Mouse (Mus musculus): ENCODE results near the gene Slc17a7.

Gene Slc17a7

DNA sequence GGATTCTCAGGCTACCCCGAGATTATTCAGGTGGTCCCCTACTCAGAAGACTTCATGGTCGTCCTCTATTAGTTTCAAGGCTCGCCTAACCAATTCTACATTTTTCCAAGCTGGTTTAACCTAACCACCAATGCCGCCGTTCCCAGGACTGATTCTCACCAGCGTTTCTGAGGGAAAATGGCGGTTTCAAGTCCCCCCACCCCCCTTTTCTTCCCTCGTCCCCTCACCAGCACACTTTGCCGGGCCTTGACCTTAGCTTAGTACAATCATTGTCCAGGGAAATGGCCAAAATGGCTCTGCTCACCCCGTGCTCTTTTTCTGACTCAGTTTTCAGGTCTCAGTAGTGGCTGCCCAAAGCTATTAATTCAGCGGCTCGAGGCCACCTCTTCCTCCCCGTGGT lies 11.6 kb downstream of the Slc17a7 start:
- no peak for DNase-seq (ENCODE audit: low read depth, low spot score)

DNA sequence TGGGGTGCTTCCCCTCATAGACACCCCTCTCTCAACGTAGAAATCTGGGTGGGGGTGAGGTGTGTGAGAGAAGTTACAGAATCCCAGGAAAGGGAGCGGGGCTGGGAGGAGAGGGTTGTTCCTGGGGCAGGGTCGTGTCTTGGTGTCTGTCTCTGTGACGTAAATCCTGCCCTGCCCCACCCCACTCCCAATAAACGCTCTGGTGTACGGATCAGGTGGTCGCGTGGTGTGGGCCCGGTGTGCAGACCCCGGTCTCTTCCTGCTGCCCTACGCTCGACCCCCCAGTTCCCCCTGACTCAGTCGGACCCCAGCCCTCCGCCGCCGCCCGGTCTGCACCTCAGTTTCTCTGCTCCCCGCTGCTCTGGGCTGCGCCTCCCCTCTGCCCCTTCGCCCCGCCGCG lies 12.2 kb downstream of the Slc17a7 start:
- no peak for DNase-seq (ENCODE audit: low read depth, low spot score)

DNA sequence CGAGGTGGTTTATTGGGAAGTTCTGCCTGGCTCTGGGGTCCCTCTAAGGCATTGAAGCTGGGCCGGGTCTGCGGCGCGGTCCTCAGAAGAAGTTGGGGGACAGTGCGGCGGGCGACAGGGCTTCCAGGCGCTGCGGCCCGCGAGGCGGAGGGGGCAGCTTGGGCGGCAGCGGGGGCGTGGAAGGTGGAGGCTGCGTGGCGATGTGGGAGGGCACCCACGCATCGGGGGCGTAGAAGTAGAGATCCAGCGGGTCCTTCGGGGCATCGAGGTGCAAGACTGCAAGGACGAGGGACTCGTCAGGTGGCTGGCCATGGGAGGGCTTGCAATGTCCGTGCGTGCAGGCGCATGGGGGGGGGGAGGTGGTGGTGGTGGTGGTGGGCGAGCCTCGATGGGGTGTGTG lies 12.6 kb downstream of the Slc17a7 start:
- DNase-seq (ENCODE audit: low read depth, low spot score): no peak

DNA sequence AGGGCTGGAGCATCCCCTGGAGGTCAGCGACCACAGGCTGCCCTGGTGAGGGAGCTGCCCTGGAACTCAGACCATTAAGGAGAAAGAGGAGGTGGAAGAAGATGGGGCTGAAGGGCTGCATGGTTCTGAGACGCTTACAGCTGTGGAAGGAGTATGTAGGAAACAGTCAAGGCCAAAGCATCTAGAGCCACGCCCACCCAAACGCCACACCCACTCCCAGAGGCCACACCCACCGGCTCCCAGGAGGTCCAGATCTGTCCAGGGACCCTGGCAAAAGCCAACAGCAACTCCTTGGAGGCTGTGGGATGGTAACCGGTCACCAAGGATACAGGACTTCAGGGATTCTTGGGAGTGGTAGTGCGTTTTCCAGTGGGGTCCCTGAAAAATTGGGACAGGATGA lies 14.8 kb downstream of the Slc17a7 start:
- DNase-seq (ENCODE audit: low read depth, low spot score): no peak

DNA sequence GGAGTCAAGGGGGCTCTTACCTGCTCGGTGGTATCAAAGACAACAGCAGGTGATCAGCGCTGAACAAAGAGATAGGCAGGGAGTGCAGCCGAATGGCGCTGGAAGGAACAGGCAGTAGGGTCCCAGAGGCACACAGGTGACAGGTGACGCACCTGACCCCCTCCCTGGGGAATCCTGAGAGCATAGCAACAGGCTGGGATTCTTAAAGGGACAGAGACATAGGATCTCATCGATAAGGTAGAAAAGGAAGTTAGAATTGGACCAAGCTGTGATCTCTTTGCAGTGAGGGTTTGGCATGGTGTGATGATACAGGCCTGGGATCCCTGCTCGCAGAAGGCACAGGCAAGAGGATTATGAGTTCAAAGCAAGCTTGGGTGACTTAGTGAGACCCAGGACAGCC lies 15.7 kb downstream of the Slc17a7 start, which contains the start of gene Gfy:
Gene Gfy (minus strand): TSS at position 101 of the 400 bp plus-strand sequence.
- DNase-seq (ENCODE audit: low read depth, low spot score): no peak

DNA sequence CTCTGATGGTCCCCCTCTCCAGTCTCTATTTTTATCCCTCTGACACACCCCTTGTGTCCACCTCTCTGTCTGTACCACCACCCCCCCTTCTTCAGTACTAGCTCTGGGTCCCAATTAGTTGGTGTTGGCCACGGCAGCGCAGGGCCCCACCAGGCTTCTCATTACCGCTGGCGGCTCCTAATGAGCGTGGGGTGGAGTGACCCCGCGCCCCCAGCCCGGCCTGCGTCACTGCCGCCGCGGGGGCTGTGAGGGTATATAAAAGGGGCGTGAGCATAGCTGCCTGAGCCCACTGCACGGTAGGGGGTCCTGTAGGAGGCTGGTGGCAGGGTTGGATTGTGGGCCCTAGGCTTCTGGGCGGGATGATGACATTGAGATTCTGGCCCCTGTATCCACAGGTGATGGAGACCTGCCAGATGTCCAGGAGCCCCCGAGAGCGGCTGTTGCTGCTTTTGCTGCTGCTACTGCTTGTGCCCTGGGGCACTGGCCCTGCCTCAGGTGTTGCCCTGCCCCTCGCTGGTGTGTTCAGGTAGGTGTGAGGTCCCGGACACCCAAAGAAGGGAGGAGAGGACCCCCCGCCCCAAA lies 17.2 kb downstream of the Slc17a7 start, which contains the start of gene Pth2:
Gene Pth2 (plus strand): TSS at position 100 of the 582 bp plus-strand sequence.
- DNase-seq (ENCODE audit: low read depth, low spot score): no peak

DNA sequence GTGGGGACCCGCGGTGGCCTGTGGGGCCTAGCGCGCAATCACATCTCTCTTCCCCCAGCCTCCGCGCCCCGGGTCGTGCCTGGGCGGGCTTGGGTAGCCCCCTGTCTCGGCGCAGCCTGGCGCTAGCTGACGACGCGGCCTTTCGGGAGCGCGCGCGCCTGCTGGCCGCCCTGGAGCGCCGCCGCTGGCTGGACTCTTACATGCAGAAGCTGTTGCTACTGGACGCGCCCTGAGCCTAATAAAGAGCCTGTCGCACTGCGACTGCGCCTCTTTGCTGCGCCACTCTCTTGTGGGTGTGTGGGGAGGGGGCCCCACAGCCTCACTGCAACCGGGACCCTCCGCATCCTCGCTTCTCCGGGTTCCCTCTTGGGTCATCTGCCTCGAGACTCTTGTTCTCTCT lies 17.8 kb downstream of the Slc17a7 start:
- DNase-seq (ENCODE audit: low read depth, low spot score): no peak

DNA sequence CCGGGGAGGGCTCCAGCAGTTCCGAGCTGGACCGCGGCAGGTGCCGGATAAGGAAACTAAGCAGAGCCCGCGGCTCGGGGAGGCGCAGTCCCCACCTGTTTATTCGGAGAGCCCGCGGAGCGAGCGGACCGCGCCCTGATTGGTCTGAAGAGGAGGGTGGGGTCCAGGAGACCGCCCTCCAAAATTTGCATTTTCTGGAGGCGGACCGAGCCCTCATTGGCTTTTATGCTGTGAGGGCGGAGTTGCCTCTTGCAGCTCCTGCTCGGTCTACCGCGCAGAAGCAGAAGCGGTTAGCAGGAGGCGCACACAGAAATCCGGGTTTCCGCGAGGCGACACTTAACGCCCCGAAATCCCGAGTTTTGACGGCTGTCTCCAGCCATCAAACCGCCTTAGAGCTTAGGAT lies 18.5 kb downstream of the Slc17a7 start:
- no peak for DNase-seq (ENCODE audit: low read depth, low spot score)

DNA sequence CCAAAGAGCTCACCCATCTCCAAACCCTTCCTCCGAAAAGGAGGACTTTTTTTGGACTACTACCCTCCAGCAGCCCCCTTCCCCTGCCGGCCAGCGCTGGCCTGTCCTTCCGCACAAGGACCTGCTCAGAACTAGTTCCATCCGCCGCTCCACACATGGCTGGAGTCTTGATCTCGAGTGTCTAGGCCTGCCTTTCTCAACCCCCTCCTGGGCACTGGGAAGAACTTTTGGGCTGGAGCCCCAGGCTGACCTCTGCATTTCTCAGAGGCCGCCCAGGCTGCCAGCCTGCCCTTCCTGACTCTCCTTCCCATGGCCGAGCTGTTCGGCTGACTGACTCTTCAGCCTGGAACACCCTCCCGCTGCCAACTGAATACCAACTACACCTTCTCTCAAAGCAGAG lies 18.9 kb downstream of the Slc17a7 start:
- DNase-seq (ENCODE audit: low read depth, low spot score): no peak

DNA sequence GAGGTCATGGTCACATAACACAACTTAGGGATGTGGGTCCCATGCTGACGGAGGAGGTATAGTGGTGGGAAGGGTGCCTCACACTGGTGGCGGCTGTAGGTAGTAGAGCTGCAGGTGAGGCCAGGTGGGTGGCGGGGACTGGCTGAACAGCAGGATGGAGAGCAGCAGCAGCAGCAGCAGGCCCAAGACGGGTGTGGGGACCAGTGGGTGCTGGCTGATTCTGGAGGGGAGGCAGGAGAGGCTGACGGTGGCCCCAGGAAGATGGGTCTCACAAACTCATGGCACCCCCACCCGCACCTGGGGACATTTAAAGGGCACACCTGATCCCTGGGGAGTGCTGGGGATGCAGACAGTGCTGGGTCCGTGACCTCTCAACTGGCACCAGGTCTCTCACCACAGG lies 19.9 kb downstream of the Slc17a7 start:
- DNase-seq (ENCODE audit: low read depth, low spot score): no peak

DNA sequence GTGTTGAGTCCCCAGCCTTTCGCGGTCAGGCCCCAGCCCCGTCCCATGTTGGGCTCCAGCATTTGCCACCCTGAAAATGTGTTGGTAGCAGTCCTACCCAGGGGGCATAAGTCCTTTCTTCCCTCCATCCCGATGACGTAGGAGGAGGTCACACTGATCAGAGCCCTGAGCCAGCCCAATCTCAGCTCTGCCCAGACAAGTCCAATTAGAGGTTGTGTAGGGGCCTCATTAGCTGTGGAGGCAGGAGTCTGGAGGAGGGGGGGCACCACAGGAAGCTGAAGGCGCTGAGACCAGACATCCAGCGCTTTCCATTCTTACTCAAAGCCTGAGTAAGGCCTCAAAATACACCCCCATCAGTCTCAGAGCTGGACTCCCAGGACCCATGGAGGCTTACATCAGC lies 22.2 kb downstream of the Slc17a7 start:
- no peak for DNase-seq (ENCODE audit: low read depth, low spot score)

DNA sequence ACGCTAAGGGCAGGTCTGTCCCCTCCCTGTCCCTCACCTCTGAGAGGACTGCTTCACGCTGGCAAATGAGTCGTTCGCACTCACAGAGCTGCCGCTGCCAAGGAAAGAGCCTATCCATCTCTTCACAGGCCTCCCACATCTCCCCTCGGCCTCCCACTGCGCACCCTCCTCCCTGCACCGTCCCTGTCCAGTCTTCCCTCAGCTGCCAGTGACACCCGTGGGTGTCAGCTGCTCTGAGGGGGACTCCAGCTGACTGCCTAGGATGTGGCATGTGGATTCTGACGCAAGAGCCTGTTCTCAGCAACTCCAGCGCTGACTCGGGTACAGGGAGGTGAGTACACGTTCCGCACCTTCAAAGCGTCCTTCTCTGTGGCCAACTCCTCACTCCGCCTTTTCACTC lies 25.9 kb downstream of the Slc17a7 start:
- DNase-seq (ENCODE audit: low read depth, low spot score): no peak

DNA sequence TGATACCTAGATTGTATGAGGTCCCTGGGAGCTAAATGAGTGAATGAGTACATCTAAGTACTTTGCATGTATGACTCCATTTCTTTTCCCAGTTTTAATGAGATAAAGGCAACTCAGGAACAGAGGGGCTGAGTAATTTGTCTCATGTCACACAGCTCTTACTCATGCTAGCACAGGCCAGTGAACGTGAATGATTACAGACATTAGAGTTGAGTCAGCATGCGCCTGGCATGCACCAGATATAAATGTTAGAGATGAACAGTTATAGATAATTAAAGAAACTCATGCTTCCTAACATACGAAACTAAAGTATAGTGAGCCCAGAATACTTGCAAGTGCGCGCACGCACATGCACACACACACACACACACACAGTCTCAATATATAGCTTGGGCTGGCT lies 26.4 kb downstream of the Slc17a7 start:
- no peak for DNase-seq (ENCODE audit: low read depth, low spot score)

DNA sequence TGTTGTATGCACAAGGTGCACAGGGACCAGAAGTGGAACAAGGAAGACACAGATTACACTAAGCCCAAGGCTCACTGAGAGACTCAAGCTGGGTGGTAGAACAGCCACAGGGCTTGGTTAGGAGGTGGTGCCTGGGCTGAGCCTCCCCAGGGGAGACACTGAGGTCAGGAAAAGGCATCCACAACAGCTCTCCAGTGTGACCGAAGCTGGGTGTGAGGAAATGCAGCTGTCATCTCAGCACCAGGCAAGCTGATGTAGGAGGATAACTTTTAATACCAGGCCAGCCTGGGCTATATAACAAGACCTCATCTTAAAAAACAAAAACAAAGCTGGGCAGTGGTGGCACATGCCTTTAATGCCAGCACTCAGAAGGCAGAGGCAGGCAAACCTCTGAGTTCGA lies 27.4 kb downstream of the Slc17a7 start:
- no peak for DNase-seq (ENCODE audit: low read depth, low spot score)

DNA sequence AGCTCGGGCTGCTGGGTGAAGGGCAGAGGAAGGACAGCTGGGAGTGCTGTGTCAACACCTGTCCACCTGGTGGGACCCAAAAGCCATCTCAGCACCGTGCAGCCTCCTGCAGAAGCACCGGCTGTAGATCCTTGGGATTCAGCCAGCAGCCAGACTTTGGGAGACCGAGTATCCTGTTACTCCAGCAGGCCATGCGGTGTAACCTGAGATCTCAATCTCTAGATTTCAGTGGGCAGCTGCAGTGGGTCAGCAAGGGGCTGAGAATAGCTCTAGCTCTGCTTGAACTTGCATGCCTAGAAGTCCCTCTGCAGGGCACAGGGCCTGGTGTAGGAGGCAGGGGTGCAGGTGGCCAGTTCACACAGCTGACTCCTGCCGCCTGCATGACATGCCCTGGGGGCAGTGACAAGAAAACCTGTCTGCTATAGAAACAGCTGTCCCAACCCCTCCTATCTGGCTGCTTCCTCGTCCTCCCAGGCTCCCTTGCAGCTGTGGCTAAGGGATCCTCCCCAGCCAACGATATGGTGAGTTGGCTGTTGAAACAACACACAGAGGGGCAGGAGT lies 28.1 kb downstream of the Slc17a7 start:
- no peak for DNase-seq (ENCODE audit: low read depth, low spot score)

DNA sequence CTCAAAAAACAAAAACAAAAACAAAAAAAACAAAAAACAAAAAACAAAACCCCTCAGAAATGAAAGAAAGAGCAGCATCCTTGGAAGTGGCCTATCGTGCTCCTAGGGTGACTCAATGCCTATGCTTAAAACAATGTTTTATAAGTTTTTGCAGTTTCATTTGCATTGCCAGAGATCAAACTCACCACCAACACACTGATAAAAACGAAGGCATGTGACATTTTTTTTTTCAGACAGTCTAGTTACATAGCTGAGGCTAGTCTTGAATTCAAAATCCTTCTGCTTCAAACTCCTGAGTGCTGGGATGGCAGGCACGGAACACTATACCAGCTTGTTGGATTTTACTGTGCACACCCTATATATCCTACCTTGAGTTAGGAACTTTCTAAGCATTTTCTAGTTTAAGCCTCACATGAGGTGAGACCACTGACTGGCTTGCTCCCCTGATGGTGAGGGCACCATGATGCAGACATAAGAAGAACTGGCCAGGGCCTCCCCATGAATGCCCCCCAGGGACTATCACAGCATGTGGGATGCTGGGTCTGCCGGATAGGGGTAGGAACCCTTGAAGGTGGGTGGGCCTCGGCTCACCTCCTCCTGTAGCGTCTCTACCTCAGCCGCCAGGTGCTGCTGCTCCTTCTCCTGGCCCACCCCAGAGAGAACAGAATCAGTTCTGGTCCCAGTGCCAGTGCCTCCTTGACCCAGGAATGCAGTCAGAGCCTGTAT lies 29.0 kb downstream of the Slc17a7 start:
- DNase-seq (ENCODE audit: low read depth, low spot score): no peak

DNA sequence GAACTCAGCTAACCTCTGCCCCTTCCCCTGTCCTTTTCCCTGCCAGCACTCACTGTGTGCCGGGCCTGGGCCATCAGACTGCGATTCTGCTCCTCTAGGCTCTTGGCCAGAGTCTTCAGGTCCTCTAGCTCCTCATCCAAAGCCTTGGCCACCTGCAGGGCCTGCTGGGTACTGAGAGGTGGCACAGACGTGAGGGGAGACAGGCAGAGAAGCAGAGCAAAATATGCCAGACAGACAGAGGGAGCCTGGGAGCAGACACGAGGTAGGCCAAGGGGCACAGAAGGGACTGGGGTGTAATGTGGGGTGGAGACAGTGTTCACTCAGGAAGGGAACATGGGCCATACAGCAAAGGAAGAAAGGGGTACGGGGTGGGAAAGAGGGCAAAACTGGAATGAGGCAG lies 29.7 kb downstream of the Slc17a7 start:
- DNase-seq (ENCODE audit: low read depth, low spot score): no peak

DNA sequence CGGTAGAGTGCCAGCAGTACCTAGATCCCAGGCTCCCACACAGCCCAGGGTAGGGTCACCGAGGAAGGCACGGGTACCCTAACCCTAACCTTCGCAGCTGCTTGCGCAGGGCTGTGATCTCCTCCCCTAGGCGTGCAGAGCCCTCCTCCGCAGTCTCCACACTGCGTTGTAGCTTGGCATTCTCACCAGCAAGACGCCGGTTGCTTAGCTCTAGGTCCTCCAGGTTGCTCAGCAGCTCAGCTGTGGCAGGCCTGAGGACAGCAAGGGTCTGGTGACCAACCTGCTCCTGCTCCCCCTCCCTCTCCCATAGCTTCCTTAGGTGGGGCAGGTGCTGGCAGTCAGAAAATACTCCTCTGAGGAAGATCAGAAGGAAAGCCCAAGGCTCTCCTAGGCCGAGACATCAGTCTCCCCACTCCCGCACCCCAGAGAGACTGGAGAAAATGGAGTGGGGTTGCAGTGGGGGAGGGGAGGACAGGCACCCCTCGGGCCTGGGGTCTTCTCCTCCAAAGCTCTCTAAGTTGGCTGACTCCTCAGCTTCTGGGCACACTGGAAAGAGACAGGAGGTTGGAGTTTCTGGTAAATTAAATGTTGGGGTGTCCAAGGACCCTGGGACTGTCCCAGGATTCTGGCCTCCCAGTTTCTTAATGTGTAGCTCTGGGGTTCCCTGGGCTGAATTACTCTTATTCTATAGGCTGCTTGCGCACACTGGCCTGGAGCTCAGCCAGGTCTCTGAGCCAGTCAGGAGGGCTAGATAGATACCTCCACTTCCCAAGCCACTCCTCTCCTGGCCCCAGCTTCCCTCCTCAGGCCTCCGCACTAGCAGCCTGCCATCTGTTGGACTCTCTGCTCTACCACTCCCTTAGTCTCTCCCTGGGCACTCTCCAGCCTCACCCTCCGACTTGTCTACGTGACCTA lies 30.4 kb downstream of the Slc17a7 start:
- DNase-seq (ENCODE audit: low read depth, low spot score): no peak

DNA sequence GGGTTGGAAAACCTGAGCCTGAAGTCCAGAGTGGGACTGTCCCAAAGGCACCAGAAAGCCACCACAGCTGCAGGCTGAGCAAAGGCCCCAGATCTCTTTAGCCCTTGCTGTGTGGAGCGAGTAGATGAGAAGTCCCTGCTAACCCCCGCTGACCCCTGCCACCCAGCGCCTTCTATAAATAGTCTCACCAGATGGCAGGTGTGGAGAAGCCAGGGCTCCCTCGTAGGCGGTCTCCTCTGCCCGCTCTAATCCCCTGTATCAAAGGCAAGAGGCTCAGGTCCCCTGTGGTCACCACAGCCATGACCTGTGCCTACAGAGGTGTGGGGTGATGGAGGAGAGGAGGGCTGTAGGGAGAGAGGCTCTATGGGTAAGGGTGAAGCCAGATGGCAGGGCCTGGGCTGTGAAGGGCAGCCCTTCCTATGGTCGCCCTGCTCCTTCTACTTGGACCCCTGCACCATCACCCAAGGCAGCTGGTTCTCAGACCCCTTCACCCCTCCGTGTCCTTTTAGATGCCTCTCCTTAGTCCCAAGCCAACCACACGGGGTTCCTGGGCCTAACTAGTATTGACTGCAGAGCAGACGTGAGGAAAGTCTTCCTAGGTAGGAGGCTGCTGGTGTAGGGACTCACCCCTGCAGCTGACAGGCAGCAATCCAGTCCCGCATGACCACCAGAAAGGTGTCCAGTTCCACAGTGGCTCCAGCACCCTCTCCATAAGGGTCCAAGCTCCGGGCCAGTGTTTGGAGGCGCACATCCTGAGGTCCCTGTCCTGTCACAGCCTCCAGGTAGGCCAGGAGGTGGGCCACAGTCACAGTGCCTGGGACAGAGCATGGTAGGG lies 31.8 kb downstream of the Slc17a7 start:
- peak; percentile 69 for DNase-seq (ENCODE audit: low read depth, low spot score)

DNA sequence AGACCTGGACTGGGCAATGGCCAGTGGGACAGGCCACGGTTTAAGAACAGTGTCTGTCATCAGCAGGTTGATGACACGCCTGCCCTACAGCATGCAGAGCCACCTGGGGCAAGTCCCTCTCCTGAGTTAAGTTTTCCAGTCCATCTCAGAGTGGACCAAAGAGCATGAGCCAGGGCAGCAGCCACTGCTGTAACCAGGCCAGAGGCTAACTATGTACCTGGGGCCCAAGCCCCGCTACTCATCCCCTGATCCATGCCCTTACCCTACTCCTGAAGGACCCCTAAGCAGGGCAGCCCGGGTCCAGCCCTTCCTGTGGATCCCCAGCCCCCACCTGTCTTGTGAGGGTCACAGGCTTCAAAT lies 32.4 kb downstream of the Slc17a7 start:
- no peak for DNase-seq (ENCODE audit: low read depth, low spot score)

DNA sequence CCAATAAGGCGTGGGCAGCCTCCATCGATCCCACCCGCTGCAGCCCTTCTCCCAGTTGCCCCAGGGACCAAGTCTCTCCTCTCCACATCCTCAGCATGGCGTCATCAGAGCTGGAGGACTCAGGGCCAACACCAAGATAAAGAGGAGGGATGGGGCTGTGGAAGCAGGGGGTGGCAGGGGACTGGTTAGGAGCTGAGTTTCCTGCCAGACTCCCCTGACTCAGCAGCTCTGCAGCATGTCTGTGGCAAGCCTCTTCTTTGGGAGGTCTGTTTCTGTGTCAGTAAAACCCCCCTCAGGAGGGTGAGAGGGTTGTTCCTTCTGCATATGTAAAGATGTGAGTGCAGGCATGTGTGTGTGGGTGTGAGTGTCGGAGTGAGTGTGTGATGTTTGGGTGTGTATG lies 33.2 kb downstream of the Slc17a7 start:
- DNase-seq (ENCODE audit: low read depth, low spot score): no peak
